Mouse (Mus musculus): Measurements from ENCODE around the gene Aasdh. TPM values are rescaled to one million over a fixed set of nuclear protein-coding genes. Genes with fewer than 3 reads are reported as not detected.
"Not testable (repeated sequence)": the region's sequence is repeated elsewhere in the genome, so short reads cannot be mapped to it uniquely, and the experiment has no call there.

The Aasdh gene
- total RNA-seq, 2 experiments from 2014 or later, result 10.6 to 12.1 TPM

- not testable (repeated sequence) for DNase-seq (ENCODE audit: low spot score)
These were observed 7.2 kb upstream of the Aasdh start for GRCm38 (mm10) chr5:76912522-76912921.

GRCm38 (mm10) chr5:76910807-76911206 is 5.5 kb upstream of the Aasdh start:
- DNase-seq (ENCODE audit: low spot score), result no peak

- DNase-seq (ENCODE audit: low spot score), result no peak
These were observed 813 bp upstream of the Aasdh start for GRCm38 (mm10) chr5:76906155-76906499.

- no peak for DNase-seq (ENCODE audit: low spot score)
These were observed 455 bp downstream of the Aasdh start for GRCm38 (mm10) chr5:76904713-76905404.

DNA sequence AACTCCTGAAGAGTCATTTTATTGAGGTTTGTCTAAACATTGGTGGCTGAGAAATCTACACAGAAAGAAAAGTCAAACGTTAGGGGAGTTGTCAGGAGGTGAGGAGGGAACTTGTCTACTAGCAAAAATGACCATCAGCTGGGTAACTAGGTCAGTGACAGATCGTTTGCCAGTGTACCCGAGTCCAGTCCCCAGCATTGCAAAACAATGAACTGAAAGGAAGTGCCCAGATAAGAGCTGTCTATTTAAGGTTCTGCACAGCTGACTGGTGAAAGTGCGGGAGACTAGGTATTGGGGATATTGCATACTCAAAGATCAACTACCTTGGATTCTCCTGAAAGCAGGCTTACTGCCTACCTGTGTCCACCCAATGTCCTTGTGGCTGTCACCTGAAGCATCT is 3.2 kb downstream of the Aasdh start:
- no peak for DNase-seq (ENCODE audit: low spot score)

GRCm38 (mm10) chr5:76893084-76893483 is 12.2 kb downstream of the Aasdh start:
- DNase-seq (ENCODE audit: low spot score), result no peak

GRCm38 (mm10) chr5:76892608-76893007 is 12.7 kb downstream of the Aasdh start:
- no peak for DNase-seq (ENCODE audit: low spot score)

DNA sequence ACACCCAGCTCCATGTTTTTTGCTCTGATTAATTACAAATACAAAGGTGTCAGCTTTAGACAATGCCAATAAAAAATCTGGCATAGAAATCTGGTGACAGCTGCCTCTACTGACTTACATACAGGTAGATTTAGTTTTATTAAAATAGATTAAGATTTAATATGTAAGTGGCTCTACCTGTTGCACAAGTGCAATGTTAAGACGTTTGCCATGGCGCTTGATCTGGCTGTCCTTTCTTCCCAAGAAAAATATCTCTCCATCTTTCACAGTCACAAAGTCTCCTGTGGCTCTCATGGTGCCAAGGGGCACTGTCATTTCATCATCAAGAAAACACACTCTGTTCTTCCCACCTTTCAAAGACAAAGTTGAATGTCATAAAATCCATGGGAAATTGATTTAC is 18.3 kb downstream of the Aasdh start:
- no peak for DNase-seq (ENCODE audit: low spot score)

GRCm38 (mm10) chr5:76884107-76884506 is 21.2 kb downstream of the Aasdh start:
- DNase-seq (ENCODE audit: low spot score), result no peak

GRCm38 (mm10) chr5:76876106-76876758 is 29.1 kb downstream of the Aasdh start:
- DNase-seq (ENCODE audit: low spot score), result no peak

DNA sequence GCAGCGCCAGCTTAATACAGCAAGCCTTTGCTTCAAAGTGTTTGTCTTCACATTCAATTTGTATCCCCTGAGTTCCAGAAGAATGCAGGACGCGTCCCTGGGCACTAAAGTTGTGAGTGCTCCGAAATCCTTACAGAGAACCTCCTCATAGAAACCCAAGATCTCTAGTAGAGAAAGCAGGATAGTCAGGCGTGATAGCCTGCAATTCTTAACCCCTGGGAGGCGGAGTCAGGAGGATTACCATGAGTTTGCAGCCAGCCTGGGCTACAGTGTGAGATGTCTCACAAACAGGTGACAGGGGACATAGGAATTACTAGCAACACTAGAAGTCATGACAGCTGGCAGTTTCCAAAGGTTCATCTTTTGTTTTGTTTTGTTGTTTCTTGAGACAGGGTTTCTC is 35.8 kb downstream of the Aasdh start:
- no peak for DNase-seq (ENCODE audit: low spot score)

DNA sequence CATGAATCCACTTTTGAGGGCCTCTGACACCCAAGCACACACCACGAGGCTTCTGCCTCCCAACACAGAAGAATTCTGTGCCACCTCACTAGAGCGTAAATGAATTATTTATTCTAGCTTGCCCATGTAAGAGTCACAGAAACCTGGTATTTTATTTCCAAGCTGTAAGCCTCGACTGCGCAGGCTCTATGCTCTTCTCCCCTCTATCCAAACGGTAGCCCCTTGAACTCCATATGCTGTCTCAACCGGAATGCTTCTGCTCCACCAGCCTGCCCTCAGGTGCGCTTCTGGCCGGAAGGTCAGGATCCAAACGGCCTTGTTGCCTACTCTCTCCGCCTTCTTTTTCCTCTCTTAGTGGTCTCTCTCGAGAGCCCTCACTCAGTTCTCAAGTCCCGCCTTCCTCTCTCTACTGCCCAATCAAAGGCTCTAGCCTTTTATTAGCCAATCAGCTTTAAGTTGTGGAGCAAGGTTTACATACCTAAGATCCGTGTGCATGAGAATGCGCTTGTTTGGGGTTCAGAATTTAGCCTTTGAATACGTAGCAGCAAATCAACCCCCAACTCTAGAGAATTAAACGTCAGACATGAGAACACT is 36.5 kb downstream of the Aasdh start:
- DNase-seq (ENCODE audit: low spot score), result no peak

- DNase-seq (ENCODE audit: low spot score), result no peak
These were observed 38.5 kb downstream of the Aasdh start for GRCm38 (mm10) chr5:76866819-76867218.

DNA sequence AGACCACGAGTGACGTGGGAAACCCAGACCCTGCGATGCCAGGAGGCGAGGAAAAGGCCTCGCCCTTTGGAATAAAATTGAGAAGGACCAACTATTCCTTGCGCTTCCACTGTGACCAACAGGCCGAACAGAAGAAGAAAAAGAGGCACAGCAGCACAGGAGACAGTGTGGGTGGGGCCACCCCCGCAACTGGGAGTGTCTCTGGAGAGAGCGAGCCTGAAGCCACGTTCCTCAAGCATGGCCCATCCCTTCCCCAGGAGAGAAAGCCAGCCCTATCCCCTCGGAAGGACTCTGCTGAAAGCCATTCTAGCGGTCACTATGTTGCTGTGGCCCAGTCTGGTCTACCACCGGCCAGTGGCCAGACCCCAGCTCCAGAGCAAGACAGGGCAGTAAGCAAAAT is 46.9 kb downstream of the Aasdh start:
- no peak for DNase-seq (ENCODE audit: low spot score)

DNA sequence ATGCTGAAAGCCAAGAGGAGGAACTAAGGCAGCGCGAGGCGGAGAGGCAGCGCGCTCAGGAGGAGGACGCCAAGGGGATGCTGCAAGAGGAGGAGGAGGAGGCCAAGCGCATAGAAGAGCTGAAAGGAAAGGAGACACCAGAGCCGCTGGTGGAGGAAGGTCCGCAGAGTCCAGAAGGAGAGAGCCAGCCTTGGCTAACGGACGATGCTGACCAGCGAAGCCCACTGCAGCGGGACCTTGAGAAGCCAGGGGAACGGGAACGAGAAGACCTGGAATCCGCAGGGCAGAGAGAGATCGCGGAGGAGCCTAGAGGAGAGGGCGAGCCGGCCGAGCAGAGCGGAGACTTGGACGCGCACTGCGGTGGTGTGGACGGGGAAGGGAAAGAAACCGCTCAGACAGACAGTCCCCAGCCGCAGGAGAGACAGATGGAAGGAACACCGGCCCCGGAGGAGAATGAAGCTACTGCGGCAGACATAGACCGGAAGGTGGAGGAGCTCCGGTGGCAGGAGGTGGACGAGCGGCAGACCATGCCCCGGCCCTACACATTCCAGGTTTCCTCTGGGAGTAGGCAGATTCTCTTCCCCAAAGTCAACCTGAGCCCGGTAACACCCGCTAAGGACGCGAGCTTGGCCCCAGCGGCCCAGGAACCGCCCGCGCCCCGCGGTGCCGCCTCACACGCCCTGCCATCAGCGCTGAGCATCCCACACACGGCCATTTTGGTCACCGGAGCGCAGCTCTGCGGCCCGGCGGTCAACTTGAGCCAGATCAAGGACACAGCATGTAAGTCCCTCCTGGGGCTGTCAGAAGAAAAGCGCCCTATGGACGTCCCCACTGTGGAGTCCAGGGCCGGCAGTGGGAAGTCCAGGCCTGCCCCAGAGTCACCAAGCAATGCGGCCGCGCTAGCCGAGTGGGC is 48.0 kb downstream of the Aasdh start:
- DNase-seq (ENCODE audit: low spot score), result no peak

DNA sequence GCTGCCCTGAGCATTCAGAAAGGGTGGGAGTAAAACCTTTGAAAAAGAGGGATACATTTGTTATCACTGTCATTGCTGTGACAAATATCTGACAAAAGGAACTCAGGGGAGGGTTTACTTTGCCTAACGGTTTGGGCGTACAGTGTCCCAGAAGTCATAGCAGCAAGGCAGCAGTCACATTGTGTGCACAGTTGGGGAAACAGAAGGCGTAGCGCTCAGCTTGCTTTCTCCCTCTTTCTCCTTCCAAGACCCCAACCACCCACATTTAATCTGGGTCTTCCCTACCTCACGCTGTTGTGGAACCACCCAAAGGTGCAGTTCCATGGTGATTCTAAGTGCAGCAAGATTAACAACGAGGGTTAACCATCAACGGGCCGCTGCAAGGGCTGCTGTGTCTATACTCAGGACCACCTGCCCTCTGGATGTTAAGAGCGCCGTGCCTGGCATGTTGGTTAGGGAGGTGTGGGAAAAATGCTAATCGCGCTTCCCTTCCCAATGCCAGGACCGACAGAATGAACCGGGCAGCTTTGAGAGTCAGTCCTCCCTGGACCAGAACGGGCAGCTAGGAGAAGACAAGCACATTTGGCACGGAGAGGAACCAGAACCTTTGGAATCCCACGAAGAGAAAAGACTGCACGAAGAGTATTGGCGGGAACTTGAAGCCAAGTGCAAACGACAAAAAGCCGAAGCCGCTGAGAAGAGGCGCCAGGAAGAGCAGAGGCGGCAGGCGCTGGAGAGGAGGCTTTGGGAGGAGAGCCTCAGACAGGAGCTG is 49.3 kb downstream of the Aasdh start:
- no peak for DNase-seq (ENCODE audit: low spot score)

- peak; percentile 54 for DNase-seq (ENCODE audit: low spot score)
These were observed 51.8 kb downstream of the Aasdh start for GRCm38 (mm10) chr5:76853549-76853948.

GRCm38 (mm10) chr5:76851316-76851715 is 54.0 kb downstream of the Aasdh start:
- DNase-seq (ENCODE audit: low spot score), result no peak

- DNase-seq (ENCODE audit: low spot score), result no peak
These were observed 58.2 kb downstream of the Aasdh start for GRCm38 (mm10) chr5:76847106-76847505.

DNA sequence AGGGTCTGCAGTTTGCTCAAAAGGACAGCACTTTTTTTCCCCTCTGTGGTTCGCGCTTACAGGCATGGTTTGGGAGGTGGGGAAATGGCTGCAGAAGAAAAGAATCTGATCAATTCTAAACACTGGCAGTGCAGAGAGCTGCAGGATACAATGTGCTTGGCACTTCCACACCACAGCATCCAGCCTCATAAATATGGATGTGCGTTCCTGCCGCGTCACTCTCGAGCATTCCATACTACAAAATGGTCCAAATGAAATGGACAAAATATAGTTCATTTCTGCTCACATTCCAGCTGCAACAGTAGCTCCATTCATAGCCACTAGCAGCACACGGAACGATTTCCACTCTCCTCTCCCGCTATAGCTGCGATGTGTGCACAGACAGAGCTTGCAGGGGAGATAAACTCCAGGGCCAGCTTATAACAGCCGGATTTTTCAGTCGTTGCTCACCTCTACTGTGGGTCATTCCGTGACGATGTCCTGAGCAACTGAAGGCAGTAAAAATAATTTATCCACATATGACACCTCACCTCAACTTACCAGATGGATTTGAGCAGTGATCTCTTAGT is 60.6 kb downstream of the Aasdh start:
- no peak for DNase-seq (ENCODE audit: low spot score)
